Mouse (Mus musculus) hindbrain, embryonic 15.5 days (tissue): Measurements from ENCODE around the gene Fignl1. TPM values are rescaled to one million over a fixed set of nuclear protein-coding genes. Genes with fewer than 3 reads are reported as not detected.
A peak's percentile ranks its signal among the peaks of the same experiment; 100 is the strongest.

Source experiments
- ATAC-seq: fragments of 200-750 bp; cut with Nextera tagmentation; 2 replicates; pipeline ENCODE4 v1.8.0; 2017; ENCODE audit warnings: low read depth, moderate number of reproducible peaks, moderate TSS enrichment; ENCODE audit not compliant: low FRiP score
- H3K27ac ChIP-seq: fragments of 300-500 bp; sonication (generic); replicated peaks from 2 replicates; pipeline ENCODE4 v1.5.1; 2015; ENCODE audit warnings: mild to moderate bottlenecking, inconsistent platforms
- H3K27me3 ChIP-seq: fragments of 300-500 bp; sonication (generic); 2 replicates; pipeline ENCODE4 v1.6.1; 2015; ENCODE audit warnings: control low read depth, inconsistent platforms
- H3K36me3 ChIP-seq: fragments of 300-500 bp; sonication (generic); 2 replicates; pipeline ENCODE4 v1.6.1; 2015; ENCODE audit warnings: control low read depth, inconsistent platforms
- H3K4me1 ChIP-seq: fragments of 300-500 bp; sonication (generic); replicated peaks from 2 replicates; pipeline ENCODE4 v1.6.1; 2015; ENCODE audit warnings: control low read depth, inconsistent platforms
- H3K4me2 ChIP-seq: fragments of 300-500 bp; sonication (generic); 2 replicates; pipeline ENCODE4 v1.6.1; 2015; ENCODE audit warnings: moderate library complexity, mild to moderate bottlenecking, inconsistent platforms
- H3K4me3 ChIP-seq: fragments of 300-500 bp; sonication (generic); 2 replicates; pipeline ENCODE4 v1.5.1; 2015; ENCODE audit warnings: mild to moderate bottlenecking, inconsistent platforms
- H3K9ac ChIP-seq: fragments of 300-500 bp; sonication (generic); 2 replicates; pipeline ENCODE4 v1.6.1; 2015; ENCODE audit warnings: inconsistent platforms
- H3K9me3 ChIP-seq: fragments of 300-500 bp; sonication (generic); 2 replicates; pipeline ENCODE4 v1.6.1; 2016; ENCODE audit warnings: control low read depth, inconsistent platforms
- WGBS: fragments of 180-500 bp; shearing (Covaris S2); methylation state at CpG from one replicate; pipeline ENCODE4 v1.1.7; 2015; 5-methylcytosine and 5-hydroxymethylcytosine counted together
- polyA plus RNA-seq: library from polyadenylated mRNA; unstranded; fragments of >200 nt; fragmentation: Nextera tagmentation; extraction: Ambion mirVana; gene quantifications from 2 replicates; pipeline ENCODE4 v1.2.1, GENCODE M21; 2015

Gene Fignl1
- polyA plus RNA-seq: 12.0 and 14.5 TPM in 2 replicates

GRCm38 (mm10) chr11:11808820-11809403 lies at the start of gene Fignl1:
TSS of gene Fignl1 (minus strand) at chr11:11808962.
- Histone ChIP-seq H3K4me1 (peaks cover 13% of the 10 kb centered on the region), H3K27ac (peak within 1 kb of the TSS; percentile 92), H3K36me3 (no peaks in the 10 kb centered on the region), H3K4me2 (peak within 1 kb of the TSS; percentile 81), H3K27me3 (no peaks in the 10 kb centered on the region), H3K9me3 (no peaks in the 10 kb centered on the region), H3K9ac (peak within 1 kb of the TSS; percentile 66), H3K4me3 (peak within 1 kb of the TSS; percentile 60)
- peak; percentile 97 for ATAC-seq
- under 1% methylated on average over 53 of the region's 53 CpGs for WGBS

GRCm38 (mm10) chr11:11856959-11857358 lies 48.2 kb upstream of the Fignl1 start:
- no peak overlapping the region for H3K4me2 ChIP-seq
- 99% methylated on average over 3 of the region's 3 CpGs for WGBS
- H3K4me1 ChIP-seq: peaks cover 15% of the 10 kb centered on the region
- ATAC-seq: no peak
- no peak overlapping the region for H3K4me3 ChIP-seq
- no peaks in the 10 kb centered on the region for H3K36me3 ChIP-seq
- H3K9ac ChIP-seq: no peak overlapping the region
- no peaks in the 10 kb centered on the region for H3K9me3 ChIP-seq
- H3K27ac ChIP-seq: no peak overlapping the region
- H3K27me3 ChIP-seq: no peaks in the 10 kb centered on the region

- no peaks in the 10 kb centered on the region for H3K27me3 ChIP-seq
- H3K4me3 ChIP-seq: no peak overlapping the region
- H3K27ac ChIP-seq: peak overlapping the region; percentile 31; the same call in 1 of the 2 replicates
- ATAC-seq: peak; percentile 67; the same call in 1 of the 2 replicates
- peaks cover 18% of the 10 kb centered on the region for H3K4me1 ChIP-seq
- H3K36me3 ChIP-seq: no peaks in the 10 kb centered on the region
- no peaks in the 10 kb centered on the region for H3K9me3 ChIP-seq
- no peak overlapping the region for H3K4me2 ChIP-seq
- 22% methylated on average over 11 of the region's 11 CpGs for WGBS
- 0 out of 2 replicates have a peak overlapping the region, but pooled peaks have one; percentile 12 for H3K9ac ChIP-seq
Observed at GRCm38 (mm10) chr11:11855685-11856131, 46.9 kb upstream of the Fignl1 start.

GRCm38 (mm10) chr11:11855061-11855672 lies 46.4 kb upstream of the Fignl1 start:
- Histone ChIP-seq H3K27ac (peak overlapping the region; percentile 31; the same call in 1 of the 2 replicates), H3K4me1 (peaks cover 23% of the 10 kb centered on the region)
- ATAC-seq: no peak

GRCm38 (mm10) chr11:11853731-11854461 lies 45.1 kb upstream of the Fignl1 start:
- Histone ChIP-seq H3K9me3 (no peaks in the 10 kb centered on the region), H3K27ac (no peak overlapping the region), H3K4me3 (no peak overlapping the region), H3K4me1 (peaks cover 27% of the 10 kb centered on the region), H3K4me2 (no peak overlapping the region), H3K27me3 (no peaks in the 10 kb centered on the region), H3K9ac (no peak overlapping the region), H3K36me3 (no peaks in the 10 kb centered on the region)
- ATAC-seq: no peak
- WGBS: 52% methylated on average over 4 of the region's 4 CpGs

More at GRCm38 (mm10) chr11:11855061-11855672, 46.4 kb upstream of the Fignl1 start:
- H3K9ac ChIP-seq: no peak overlapping the region
- H3K36me3 ChIP-seq: no peaks in the 10 kb centered on the region
- WGBS: 26% methylated on average over 6 of the region's 6 CpGs
- H3K4me3 ChIP-seq: no peak overlapping the region
- no peaks in the 10 kb centered on the region for H3K9me3 ChIP-seq
- H3K4me2 ChIP-seq: no peak overlapping the region
- no peaks in the 10 kb centered on the region for H3K27me3 ChIP-seq

GRCm38 (mm10) chr11:11851957-11852505 lies 43.3 kb upstream of the Fignl1 start:
- H3K27ac ChIP-seq: no peak overlapping the region
- no peaks in the 10 kb centered on the region for H3K36me3 ChIP-seq
- WGBS: 63% methylated on average over 6 of the region's 6 CpGs
- ATAC-seq: no peak
- no peak overlapping the region for H3K4me3 ChIP-seq
- H3K27me3 ChIP-seq: no peaks in the 10 kb centered on the region
- no peak overlapping the region for H3K9ac ChIP-seq
- H3K9me3 ChIP-seq: no peaks in the 10 kb centered on the region
- H3K4me2 ChIP-seq: no peak overlapping the region
- peaks cover 27% of the 10 kb centered on the region for H3K4me1 ChIP-seq

GRCm38 (mm10) chr11:11850476-11851267 lies 41.9 kb upstream of the Fignl1 start:
- peak; percentile 64 for ATAC-seq
- Histone ChIP-seq H3K4me3 (no peak overlapping the region), H3K36me3 (no peaks in the 10 kb centered on the region), H3K27me3 (no peaks in the 10 kb centered on the region), H3K9me3 (no peaks in the 10 kb centered on the region), H3K4me2 (no peak overlapping the region), H3K4me1 (peaks cover 20% of the 10 kb centered on the region), H3K27ac (peak overlapping the region; percentile 48; the same call in 1 of the 2 replicates), H3K9ac (no peak overlapping the region)
- 67% methylated on average over 6 of the region's 6 CpGs for WGBS

- H3K27me3 ChIP-seq: no peaks in the 10 kb centered on the region
- 0 out of 2 replicates have a peak overlapping the region, but pooled peaks have one; percentile 48 for H3K27ac ChIP-seq
- 60% methylated on average over 13 of the region's 13 CpGs for WGBS
- no peak overlapping the region for H3K4me3 ChIP-seq
- H3K9ac ChIP-seq: no peak overlapping the region
- no peak overlapping the region for H3K4me2 ChIP-seq
- ATAC-seq: no peak
- H3K9me3 ChIP-seq: no peaks in the 10 kb centered on the region
- no peaks in the 10 kb centered on the region for H3K36me3 ChIP-seq
- peaks cover 17% of the 10 kb centered on the region for H3K4me1 ChIP-seq
Observed at GRCm38 (mm10) chr11:11849513-11850311, 41.0 kb upstream of the Fignl1 start.

GRCm38 (mm10) chr11:11848467-11848866 lies 39.7 kb upstream of the Fignl1 start:
- no peak overlapping the region for H3K27ac ChIP-seq

GRCm38 (mm10) chr11:11845044-11845443 lies 36.3 kb upstream of the Fignl1 start:
- Histone ChIP-seq H3K4me3 (no peak overlapping the region), H3K27ac (no peak overlapping the region), H3K9me3 (no peaks in the 10 kb centered on the region), H3K4me1 (peaks cover 10% of the 10 kb centered on the region; the same call in 1 of the 2 replicates), H3K36me3 (no peaks in the 10 kb centered on the region), H3K27me3 (no peaks in the 10 kb centered on the region), H3K9ac (no peak overlapping the region), H3K4me2 (no peak overlapping the region)
- WGBS: 51% methylated on average over 8 of the region's 8 CpGs
- no peak for ATAC-seq

More at GRCm38 (mm10) chr11:11848467-11848866, 39.7 kb upstream of the Fignl1 start:
- Histone ChIP-seq H3K4me1 (peaks cover 20% of the 10 kb centered on the region), H3K4me3 (no peak overlapping the region), H3K9me3 (no peaks in the 10 kb centered on the region), H3K4me2 (no peak overlapping the region), H3K9ac (no peak overlapping the region), H3K27me3 (no peaks in the 10 kb centered on the region), H3K36me3 (no peaks in the 10 kb centered on the region)
- 91% methylated on average over 4 of the region's 4 CpGs for WGBS
- no peak for ATAC-seq
